Mouse (Mus musculus): Measurements from ENCODE around the gene 4930404N11Rik. TPM values are rescaled to one million over a fixed set of nuclear protein-coding genes. Genes with fewer than 3 reads are reported as not detected.

Gene 4930404N11Rik
- polyA plus RNA-seq, 1 experiment from 2014 or later: 16.5 TPM

- 39% methylated on average over 10 of the region's 10 CpGs for WGBS
- ATAC-seq (ENCODE audit: low FRiP score, low TSS enrichment) (peak; percentile 75; the same call in 1 of the 2 replicates), DNase-seq (ENCODE audit: low spot score) (no peak)
Observed at GRCm38 (mm10) chr10:81329194-81329975, 36.2 kb downstream of the 4930404N11Rik start.

GRCm38 (mm10) chr10:81328386-81328785, 37.2 kb downstream of the 4930404N11Rik start, which contains the start of gene Tbxa2r:
Tbxa2r (plus strand) TSS chr10:81328731.
- Histone ChIP-seq H3K4me1 (replicated peaks; ENCODE audit: control insufficient read depth, insufficient read depth) (peaks cover 11% of the 10 kb centered on the region), H3K27me3 (ENCODE audit: control insufficient read depth, insufficient read depth, low read length) (no peaks in the 10 kb centered on the region), H3K9ac (ENCODE audit: low read length) (peak within 1 kb of the TSS; percentile 43), H3K36me3 (ENCODE audit: control insufficient read depth, insufficient read depth, low read length) (peaks cover 37% of the 10 kb centered on the region), H3K27ac (replicated peaks) (peak within 1 kb of the TSS; percentile 92), H3K4me3 (ENCODE audit: low read depth, low read length) (peak within 1 kb of the TSS; percentile 25), H3K9me3 (ENCODE audit: control insufficient read depth, low read length) (no peaks in the 10 kb centered on the region), H3K4me2 (replicated peaks; ENCODE audit: low read depth) (peak within 1 kb of the TSS; percentile 57)
- no peak for DNase-seq (ENCODE audit: low spot score)
- WGBS: 8% methylated on average over 10 of the region's 10 CpGs
- ATAC-seq (ENCODE audit: low FRiP score, low TSS enrichment): peak; percentile 30; the same call in 1 of the 2 replicates
- peak; percentile 44 for TF ChIP-seq CTCF (IDR thresholded peaks at IDR 0.05; ENCODE audit: low read depth)
- TF ChIP-seq EP300 (optimal IDR thresholded peaks at IDR 0.05): no peak

More at GRCm38 (mm10) chr10:81329194-81329975, 36.2 kb downstream of the 4930404N11Rik start:
- Histone ChIP-seq H3K9me3 (ENCODE audit: control insufficient read depth, low read length) (no peaks in the 10 kb centered on the region), H3K36me3 (ENCODE audit: control insufficient read depth, insufficient read depth, low read length) (peaks cover 27% of the 10 kb centered on the region), H3K4me3 (ENCODE audit: low read depth, low read length) (peak overlapping the region; percentile 25), H3K9ac (ENCODE audit: low read length) (peak overlapping the region; percentile 43), H3K4me2 (replicated peaks; ENCODE audit: low read depth) (peak overlapping the region; percentile 57), H3K27ac (replicated peaks) (peak overlapping the region; percentile 92), H3K27me3 (ENCODE audit: control insufficient read depth, insufficient read depth, low read length) (no peaks in the 10 kb centered on the region), H3K4me1 (replicated peaks; ENCODE audit: control insufficient read depth, insufficient read depth) (peaks cover 11% of the 10 kb centered on the region)
- no peak for TF ChIP-seq CTCF (IDR thresholded peaks at IDR 0.05; ENCODE audit: low read depth)

GRCm38 (mm10) chr10:81327959-81328358, 37.7 kb downstream of the 4930404N11Rik start:
- Histone ChIP-seq H3K27me3 (ENCODE audit: control insufficient read depth, insufficient read depth, low read length) (no peaks in the 10 kb centered on the region), H3K4me1 (replicated peaks; ENCODE audit: control insufficient read depth, insufficient read depth) (peaks cover 11% of the 10 kb centered on the region), H3K27ac (replicated peaks) (peak overlapping the region; percentile 92), H3K9me3 (ENCODE audit: control insufficient read depth, low read length) (no peaks in the 10 kb centered on the region), H3K4me3 (ENCODE audit: low read depth, low read length) (no peak overlapping the region), H3K36me3 (ENCODE audit: control insufficient read depth, insufficient read depth, low read length) (peaks cover 38% of the 10 kb centered on the region), H3K9ac (ENCODE audit: low read length) (peak overlapping the region; percentile 43), H3K4me2 (replicated peaks; ENCODE audit: low read depth) (peak overlapping the region; percentile 57)
- TF ChIP-seq CTCF (IDR thresholded peaks at IDR 0.05; ENCODE audit: low read depth): no peak
- no peak for TF ChIP-seq EP300 (optimal IDR thresholded peaks at IDR 0.05)
- no peak for ATAC-seq (ENCODE audit: low FRiP score, low TSS enrichment)
- 35% methylated on average over 2 of the region's 2 CpGs for WGBS
- no peak for DNase-seq (ENCODE audit: low spot score)

- WGBS: 78% methylated on average over 6 of the region's 6 CpGs
- no peak for TF ChIP-seq CTCF (IDR thresholded peaks at IDR 0.05; ENCODE audit: low read depth)
- TF ChIP-seq EP300 (optimal IDR thresholded peaks at IDR 0.05): no peak
- ATAC-seq (ENCODE audit: low FRiP score, low TSS enrichment) (no peak), DNase-seq (ENCODE audit: low spot score) (no peak)
- Histone ChIP-seq H3K4me1 (replicated peaks; ENCODE audit: control insufficient read depth, insufficient read depth) (peaks cover 11% of the 10 kb centered on the region), H3K4me3 (ENCODE audit: low read depth, low read length) (no peak overlapping the region), H3K9me3 (ENCODE audit: control insufficient read depth, low read length) (no peaks in the 10 kb centered on the region), H3K4me2 (replicated peaks; ENCODE audit: low read depth) (no peak overlapping the region), H3K27ac (replicated peaks) (peak overlapping the region; percentile 35; the same call in 1 of the 2 replicates), H3K27me3 (ENCODE audit: control insufficient read depth, insufficient read depth, low read length) (no peaks in the 10 kb centered on the region), H3K9ac (ENCODE audit: low read length) (no peak overlapping the region), H3K36me3 (ENCODE audit: control insufficient read depth, insufficient read depth, low read length) (peaks cover 44% of the 10 kb centered on the region)
Observed at GRCm38 (mm10) chr10:81326858-81327257, 38.8 kb downstream of the 4930404N11Rik start.

GRCm38 (mm10) chr10:81325781-81326180, 39.8 kb downstream of the 4930404N11Rik start:
- Histone ChIP-seq H3K27ac (replicated peaks) (no peak overlapping the region), H3K9ac (ENCODE audit: low read length) (no peak overlapping the region), H3K4me3 (ENCODE audit: low read depth, low read length) (no peak overlapping the region), H3K4me1 (replicated peaks; ENCODE audit: control insufficient read depth, insufficient read depth) (peaks cover 14% of the 10 kb centered on the region), H3K36me3 (ENCODE audit: control insufficient read depth, insufficient read depth, low read length) (peaks cover 44% of the 10 kb centered on the region), H3K9me3 (ENCODE audit: control insufficient read depth, low read length) (no peaks in the 10 kb centered on the region), H3K4me2 (replicated peaks; ENCODE audit: low read depth) (no peak overlapping the region), H3K27me3 (ENCODE audit: control insufficient read depth, insufficient read depth, low read length) (no peaks in the 10 kb centered on the region)
- ATAC-seq (ENCODE audit: low FRiP score, low TSS enrichment): no peak
- no peak for TF ChIP-seq EP300 (optimal IDR thresholded peaks at IDR 0.05)
- no peak for TF ChIP-seq CTCF (IDR thresholded peaks at IDR 0.05; ENCODE audit: low read depth)
- no peak for DNase-seq (ENCODE audit: low spot score)
- 92% methylated on average over 18 of the region's 18 CpGs for WGBS

GRCm38 (mm10) chr10:81325176-81325575, 40.4 kb downstream of the 4930404N11Rik start:
- DNase-seq (ENCODE audit: low spot score): no peak
- no peak for ATAC-seq (ENCODE audit: low FRiP score, low TSS enrichment)
- 94% methylated on average over 21 of the region's 21 CpGs for WGBS

More at GRCm38 (mm10) chr10:81325176-81325575, 40.4 kb downstream of the 4930404N11Rik start:
- no peak overlapping the region for H3K9ac ChIP-seq (ENCODE audit: low read length)
- no peak overlapping the region for H3K4me3 ChIP-seq (ENCODE audit: low read depth, low read length)
- peaks cover 44% of the 10 kb centered on the region for H3K36me3 ChIP-seq (ENCODE audit: control insufficient read depth, insufficient read depth, low read length)
- H3K4me2 ChIP-seq (replicated peaks; ENCODE audit: low read depth): no peak overlapping the region
- no peaks in the 10 kb centered on the region for H3K27me3 ChIP-seq (ENCODE audit: control insufficient read depth, insufficient read depth, low read length)
- peaks cover 11% of the 10 kb centered on the region for H3K4me1 ChIP-seq (replicated peaks; ENCODE audit: control insufficient read depth, insufficient read depth)
- H3K27ac ChIP-seq (replicated peaks): no peak overlapping the region
- no peaks in the 10 kb centered on the region for H3K9me3 ChIP-seq (ENCODE audit: control insufficient read depth, low read length)
- no peak for TF ChIP-seq CTCF (IDR thresholded peaks at IDR 0.05; ENCODE audit: low read depth)
